Mouse (Mus musculus) thymus, postnatal 25 days (tissue): Measurements from ENCODE around the gene Bbs1.
"Not testable (repeated sequence)": the region's sequence is repeated elsewhere in the genome, so short reads cannot be mapped to it uniquely, and the experiment has no call there.

Experiments used
- DNase-seq: peaks from one replicate; pipeline ENCODE4 v3.0.0; 2022

Gene Bbs1

DNA sequence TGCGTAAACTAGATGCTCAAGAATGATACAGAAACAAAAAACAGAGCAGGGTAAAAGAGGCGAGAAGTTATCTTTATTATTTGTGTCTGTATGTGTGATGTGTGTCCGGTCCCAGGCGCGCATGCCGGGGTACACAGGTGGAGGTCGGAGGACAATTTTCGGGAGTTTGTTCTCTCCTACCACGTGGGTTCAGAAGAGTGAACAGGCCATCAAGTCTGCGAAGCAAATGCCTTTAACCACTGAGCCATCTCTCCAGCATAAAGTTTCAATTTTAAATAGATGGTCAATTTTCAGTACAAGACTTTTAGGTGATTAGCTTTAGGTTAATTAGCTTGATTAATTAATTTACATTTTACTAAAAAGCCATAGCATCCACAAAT lies 27.1 kb downstream of the Bbs1 start:
- no peak for DNase-seq

DNA sequence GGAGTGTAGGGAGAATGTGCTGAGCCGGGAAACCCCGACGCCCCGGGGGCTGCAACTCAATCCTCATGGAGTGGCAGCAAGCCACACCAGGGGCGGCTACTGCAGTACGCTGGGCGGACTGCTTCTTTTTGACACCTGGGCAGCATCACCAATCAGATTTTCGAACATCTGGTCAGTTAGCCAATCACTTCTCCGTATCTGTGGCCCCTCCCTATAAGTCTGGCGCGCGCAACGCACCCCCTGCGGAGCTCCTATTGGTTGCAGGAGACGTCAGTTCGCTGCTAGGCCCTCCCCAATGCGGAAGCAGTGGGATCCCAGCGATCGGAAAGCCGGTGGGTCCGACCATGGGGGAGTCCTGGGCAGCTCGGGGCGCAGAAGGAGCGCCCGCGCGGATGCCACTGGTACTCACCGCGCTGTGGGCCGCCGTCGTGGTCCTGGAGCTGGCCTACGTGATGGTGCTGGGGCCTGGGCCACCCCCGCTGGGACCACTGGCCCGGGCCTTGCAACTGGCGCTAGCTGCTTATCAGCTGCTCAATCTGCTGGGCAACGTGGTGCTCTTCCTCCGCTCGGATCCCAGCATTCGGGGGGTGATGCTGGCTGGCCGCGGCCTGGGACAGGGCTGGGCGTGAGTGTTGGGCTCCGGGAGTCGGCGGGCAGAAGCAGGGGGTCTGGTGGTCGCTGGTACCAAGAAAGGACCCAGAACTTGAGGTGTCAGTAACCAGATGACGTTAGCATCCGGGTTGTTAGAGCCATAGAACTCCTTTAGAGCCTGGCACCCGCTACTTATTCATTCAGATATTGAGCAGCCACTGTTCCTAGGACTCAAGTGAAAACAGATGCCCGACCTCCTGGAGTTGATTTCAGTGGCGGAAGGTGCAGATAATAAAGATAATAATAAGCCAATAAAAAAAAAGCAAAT lies 27.8 kb downstream of the Bbs1 start, which contains the start of gene Zdhhc24:
Zdhhc24 (plus strand) TSS at position 264 of the 919 bp plus-strand sequence.
- DNase-seq, result peak; percentile 98

DNA sequence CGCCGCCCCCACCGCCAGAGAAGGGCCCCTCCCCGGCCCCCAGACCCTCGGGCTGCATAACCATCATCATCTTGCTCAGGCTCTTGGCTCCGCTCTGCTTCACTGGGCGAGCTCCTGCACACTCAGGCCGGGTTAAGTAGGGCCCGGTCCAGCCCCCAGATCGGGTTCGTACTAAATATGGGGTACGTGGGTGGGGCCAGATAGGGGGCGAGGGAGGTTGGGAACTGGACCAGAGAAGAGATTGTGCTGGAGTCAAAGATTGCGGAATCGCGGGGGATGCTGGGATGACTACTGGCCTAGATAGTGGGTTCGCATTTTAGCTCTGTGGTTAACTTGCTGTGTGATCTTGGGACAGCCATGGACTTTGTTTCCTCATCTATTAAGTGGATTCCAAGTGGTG lies 28.6 kb downstream of the Bbs1 start, which contains the start of gene Actn3:
Actn3 (minus strand) TSS at position 125 of the 400 bp plus-strand sequence.
- no peak for DNase-seq

DNA sequence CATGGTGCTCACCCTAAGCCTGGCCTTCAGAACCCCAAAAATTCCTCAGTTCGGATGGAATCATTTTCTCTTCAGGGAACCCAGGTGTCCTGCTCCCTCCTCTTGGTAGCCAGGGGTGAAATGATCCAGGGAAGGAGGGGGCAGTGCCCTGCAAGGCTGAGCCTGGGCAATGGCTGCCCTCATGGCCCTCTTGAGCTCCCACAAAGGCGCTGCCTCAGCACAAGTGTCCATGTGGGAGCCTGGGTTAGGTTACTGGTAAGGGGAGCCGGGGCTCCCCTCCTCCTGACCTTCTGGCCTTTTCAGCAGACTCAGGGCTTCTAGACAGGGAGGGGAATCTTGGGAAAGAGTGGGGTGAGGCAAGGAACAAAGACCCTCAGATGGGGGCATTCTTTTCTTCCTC lies 29.7 kb downstream of the Bbs1 start:
- DNase-seq, result no peak

DNA sequence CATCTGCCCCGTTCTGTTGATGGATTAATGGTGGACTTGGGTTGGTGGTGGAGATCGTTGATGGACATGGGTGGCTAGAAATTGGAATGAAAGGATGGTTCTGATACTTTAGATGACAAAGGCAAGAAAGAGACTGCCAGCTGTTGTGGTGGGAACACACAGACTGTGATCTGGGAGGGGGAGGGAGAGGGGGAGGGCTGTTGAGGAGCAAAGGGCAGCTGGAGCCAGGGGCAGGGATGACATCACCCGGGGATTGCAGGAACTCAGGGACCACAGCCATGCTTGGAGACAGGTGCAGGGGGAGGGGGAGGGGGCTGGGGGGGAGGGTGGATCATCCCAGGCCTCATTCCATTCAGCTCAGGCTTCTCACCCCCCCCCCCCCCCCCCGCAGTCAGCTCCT lies 30.2 kb downstream of the Bbs1 start:
- no peak for DNase-seq

DNA sequence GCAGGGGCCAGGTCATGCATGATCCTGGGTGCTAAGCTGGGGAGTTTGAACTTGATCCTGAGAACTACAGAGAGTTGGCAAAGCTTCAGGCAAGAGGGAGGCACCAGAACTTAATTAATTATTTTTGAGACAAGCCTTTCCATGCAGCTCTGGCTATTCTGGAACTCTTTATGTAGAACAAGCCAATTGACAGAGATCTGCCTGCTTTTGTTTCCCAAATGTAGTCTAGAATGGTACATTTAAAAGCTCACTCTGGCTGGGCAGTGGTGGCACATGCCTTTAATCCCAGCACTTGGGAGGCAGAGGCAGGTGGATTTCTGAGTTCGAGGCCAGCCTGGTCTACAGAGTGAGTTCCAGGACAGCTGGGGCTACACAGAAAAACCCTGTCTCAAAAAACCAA lies 31.8 kb downstream of the Bbs1 start:
- not testable (repeated sequence) for DNase-seq

DNA sequence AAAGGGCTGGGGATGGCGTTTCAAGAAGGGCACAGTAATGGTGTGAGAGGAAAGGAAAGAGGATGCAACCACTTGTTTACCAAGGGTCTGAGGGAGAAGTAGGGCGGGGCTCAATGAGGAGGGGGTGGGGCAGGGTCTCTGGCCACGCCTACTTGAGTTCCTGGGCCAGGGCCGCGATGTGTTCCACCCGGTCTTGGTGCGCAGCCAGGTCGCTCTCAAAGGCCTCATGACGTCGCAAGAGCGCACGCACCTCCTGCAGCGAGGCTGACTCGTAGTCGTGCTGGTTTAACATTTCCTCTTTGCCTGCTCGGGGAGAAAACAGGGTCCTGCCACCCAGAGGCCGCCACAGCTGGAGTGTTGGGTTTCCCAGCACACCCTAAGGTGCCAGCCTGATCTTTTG lies 41.3 kb downstream of the Bbs1 start:
- DNase-seq, result peak; percentile 9

DNA sequence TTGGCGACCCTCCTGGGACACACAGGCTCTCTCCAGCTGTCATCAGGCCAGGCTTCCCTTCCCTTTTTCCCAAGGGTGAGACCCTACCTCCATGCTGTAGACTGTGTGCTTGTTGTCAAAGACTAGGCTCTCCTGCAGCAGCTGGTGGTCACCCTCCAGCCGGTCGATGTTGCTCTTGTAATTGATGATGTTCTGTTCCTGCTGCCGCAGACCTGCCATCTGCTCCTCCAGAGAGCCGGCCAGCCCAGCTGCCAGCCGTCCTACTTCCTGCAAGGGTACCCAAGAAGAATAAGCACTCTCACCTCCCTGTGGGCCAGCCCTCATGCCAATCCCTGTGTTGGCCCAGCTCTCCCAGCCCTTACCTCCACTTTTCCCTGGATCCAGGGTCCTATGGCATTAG lies 43.4 kb downstream of the Bbs1 start:
- DNase-seq, result no peak

DNA sequence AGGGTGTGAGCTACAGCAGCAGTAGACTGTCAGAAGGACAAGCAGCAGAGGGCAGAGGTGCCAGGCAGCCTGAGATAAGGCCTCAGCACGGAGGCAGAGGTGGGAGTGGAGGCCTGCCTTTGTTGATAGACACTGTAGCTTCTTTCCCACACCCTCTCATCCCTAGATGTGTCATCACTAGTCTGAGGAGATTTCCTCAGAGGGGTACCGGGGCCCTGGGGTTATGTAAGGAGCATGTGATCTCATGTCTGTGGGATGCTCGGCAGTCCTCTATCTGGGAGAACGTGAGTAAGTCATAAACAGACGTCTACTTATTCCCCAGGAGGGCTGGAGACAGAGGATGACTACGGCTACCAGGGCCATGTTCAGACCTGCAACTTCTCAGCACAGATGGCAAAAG lies 47.3 kb downstream of the Bbs1 start:
- DNase-seq, result no peak

DNA sequence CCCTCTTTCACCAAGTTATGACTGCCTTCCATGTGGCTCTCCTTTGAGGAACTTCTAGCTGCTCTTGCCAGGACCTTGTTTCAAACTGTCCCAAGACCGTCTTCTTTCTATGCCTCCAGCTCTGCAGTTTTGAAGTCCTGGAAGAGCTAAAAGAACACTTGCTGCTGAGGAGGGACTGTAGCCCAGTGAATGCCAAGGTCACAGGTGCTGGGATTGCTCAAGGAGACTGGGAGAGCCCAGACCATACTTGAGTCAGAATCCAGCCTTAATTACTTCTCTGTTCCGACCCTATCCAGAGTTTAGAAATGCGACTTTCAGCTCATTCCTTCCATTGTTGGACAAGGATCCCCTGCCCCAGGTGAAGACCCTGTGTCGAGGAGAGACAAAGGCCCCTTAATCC lies 50.5 kb downstream of the Bbs1 start:
- no peak for DNase-seq

DNA sequence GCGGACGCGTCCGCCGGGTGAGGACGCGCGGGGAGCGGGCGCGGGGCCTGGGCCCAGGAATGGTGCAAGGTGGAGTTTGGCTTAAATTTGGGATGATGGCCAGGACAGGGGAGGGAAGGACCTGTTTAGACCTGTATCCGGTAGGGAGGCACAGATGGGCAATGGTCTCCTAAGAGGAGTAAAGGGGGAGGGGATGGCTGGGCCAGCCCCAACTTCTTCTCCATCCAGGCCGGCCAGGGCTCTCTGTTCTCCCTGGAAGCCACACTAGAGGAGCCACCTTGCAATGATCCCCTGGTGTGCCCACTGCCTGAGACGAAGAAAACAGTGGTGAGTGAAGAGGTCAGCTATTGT lies 51.0 kb downstream of the Bbs1 start:
- DNase-seq, result no peak

DNA sequence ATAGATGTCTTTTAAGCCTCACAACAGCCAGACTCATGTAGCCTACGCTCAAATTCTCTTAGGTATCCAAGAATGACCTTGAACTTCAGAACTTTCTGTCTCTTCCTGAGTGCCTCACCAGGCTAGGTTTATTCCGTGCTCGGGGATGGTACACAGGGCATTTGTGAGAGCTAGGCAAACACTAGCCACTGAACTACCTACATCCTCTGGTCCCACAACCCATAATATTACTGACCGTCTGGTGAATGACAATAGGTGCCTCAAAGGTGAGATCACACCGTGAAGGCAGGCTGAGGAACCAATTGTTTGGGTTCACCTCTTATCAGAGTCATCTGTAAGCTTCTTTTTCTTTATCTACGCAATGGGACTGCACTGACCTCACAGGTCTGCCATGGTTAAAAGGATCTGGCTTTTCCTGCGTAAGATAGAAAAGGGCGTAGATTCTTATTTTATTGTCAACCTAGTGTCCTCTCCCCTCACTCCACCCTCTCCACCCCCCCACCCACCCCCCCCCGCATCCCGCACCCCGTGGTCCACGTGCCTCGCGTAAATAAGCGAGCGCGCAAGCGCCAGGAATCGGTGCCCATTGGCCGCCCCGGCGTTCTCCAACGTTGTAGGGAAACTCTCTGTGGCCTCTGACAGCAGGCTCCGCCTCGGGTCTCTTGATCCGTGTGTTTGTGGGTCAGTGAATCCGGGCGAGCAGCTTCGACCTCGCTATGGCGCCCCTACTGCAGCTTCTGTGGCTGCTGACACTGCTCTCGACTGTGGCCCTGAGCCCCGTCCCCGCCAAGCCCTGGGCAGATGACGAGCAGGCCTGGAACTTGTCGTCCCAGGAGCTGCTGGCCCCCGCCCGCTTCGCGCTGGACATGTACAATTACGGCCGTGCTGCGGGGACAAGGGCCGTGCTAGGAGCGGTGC lies 51.6 kb downstream of the Bbs1 start, which contains the start of gene Ctsf:
Ctsf (plus strand) TSS at position 579 of the 918 bp plus-strand sequence.
- DNase-seq, result no peak

DNA sequence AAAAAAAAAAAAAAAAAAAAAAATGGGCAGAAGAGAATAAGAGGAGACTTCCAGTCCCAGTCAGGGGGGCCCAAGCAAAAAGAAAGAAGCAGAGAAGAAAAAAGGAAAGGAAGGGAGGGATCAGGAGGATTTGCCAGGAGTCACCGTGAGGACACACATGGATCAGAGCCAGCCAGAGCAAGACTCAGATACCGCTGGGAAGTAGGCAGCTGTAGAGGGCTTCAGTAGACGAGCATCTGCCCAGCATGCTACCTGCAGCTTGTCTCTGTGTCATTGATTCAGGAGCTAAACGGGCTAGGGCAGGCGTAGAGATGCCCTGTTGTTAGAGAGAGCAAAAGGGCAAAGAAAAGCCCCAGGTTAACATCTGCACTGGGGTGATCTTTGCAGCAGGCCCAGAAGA lies 56.1 kb downstream of the Bbs1 start:
- DNase-seq, result no peak

DNA sequence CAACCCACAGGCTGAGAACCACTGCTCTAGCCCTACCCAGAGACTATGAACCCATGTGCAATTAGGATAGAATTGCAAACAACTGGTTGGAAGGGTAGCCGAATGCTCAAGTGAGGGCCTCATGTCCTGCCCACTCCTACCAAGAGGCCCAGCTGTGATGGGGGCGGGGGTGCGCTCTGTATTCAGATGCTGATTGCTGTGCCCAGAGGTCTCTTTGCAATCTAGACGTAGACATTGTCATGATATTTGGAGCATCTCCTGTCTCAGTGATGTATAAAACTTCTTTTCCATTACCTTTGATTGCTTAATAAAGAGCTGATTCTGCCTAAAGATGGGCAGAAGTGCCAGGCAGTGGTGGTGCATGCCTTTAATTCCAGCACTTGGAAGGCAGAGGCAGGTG lies 56.6 kb downstream of the Bbs1 start:
- DNase-seq, result no peak

DNA sequence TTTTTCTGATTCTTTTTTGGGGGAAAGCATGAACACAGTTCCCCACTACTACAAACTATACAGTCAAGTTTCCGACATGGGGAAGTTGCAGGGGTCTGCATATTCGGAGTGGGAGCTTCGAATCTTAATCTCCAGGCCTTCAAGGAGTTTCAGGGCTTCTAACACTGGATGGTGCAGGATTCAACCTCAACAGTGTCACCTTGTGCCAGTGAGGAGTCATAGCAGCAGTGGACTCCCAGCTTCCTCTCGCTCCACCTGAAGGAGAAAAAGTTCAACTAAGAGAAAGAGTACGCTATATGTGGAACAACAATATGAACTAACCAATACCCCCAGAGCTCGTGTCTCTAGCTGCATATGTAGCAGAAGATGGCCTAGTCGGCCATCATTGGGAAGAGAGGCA lies 58.9 kb downstream of the Bbs1 start:
- peak; percentile 33 for DNase-seq

DNA sequence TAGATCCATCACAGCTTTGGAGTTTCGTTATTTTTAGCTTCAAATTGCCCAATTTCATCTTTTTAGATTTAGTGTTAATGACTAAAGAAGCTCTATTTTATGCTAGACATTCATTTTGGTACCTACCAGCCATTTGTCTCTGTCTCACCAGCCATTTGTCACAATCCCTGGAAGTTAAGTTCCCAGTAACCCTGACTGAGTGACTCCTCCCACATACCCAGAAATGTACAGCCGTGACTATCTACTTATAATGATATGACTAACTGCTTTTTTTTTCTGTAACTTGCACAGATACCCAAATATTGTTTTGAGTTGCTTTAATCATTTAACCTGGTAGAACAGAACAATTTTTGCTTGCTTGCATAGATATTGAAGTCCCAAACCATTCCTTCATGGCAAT lies 60.6 kb downstream of the Bbs1 start:
- no peak for DNase-seq

DNA sequence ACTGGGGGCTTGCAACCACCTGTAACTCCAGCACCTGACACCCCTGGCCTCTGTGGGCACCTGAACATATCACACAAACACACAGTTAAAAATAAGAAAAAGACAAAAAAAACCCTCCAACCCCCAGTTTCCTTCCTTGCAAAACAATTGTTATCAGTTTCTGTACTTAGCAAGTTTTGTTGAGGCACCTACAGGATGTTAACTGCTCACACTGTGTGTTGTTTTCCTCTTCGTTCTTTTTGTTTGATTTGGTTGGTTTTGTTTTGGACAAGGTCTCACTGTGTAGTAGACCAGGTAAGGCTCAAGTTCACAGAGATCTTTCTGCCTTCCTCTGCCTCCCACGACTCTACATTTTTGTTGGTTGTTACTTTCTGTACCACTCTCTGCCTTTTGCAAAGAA lies 63.8 kb downstream of the Bbs1 start:
- DNase-seq, result no peak

DNA sequence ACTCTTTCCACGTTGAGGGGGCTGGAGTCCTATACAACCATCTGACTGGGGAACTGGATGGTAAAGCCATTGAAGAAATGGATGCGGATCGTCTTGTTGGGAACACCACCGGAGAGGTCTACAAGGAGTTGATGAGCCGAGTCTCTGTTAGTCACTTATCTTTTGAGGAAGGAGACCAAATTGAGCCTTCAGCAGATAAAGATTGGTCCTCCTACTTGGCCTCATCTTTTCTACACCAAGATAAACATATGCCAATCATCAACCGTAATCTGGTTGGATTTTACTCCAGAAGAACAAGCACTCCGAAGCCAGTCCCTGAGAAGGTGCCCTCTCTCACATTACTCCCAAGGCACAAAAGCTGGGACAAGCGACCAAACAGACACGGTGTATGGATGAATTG lies 65.6 kb downstream of the Bbs1 start:
- no peak for DNase-seq

DNA sequence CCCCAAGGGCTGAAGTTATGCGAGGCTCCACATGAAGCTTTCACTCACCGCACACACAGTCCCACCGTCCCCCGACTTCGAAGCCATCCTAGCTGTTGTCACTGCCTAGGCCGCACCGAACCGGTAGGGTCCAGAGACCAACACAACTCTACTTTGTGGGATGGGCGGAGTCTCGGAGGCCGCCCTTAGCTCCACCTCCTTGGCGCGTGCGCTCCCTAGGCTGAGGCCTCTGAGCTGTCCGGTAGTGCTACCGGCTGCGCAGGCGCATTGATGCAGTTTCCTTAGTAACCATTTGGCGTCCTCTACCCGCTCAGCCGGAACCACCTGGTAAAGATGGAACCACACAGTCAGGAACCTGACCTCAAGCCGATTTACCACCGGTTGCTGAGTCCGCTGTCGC lies 67.3 kb downstream of the Bbs1 start, which contains the start of the genes Ccs and Ccdc87:
Ccs (minus strand) TSS at position 184 of the 400 bp plus-strand sequence.
Ccdc87 (plus strand) TSS at position 218 of the 400 bp plus-strand sequence.
- peak; percentile 94 for DNase-seq

DNA sequence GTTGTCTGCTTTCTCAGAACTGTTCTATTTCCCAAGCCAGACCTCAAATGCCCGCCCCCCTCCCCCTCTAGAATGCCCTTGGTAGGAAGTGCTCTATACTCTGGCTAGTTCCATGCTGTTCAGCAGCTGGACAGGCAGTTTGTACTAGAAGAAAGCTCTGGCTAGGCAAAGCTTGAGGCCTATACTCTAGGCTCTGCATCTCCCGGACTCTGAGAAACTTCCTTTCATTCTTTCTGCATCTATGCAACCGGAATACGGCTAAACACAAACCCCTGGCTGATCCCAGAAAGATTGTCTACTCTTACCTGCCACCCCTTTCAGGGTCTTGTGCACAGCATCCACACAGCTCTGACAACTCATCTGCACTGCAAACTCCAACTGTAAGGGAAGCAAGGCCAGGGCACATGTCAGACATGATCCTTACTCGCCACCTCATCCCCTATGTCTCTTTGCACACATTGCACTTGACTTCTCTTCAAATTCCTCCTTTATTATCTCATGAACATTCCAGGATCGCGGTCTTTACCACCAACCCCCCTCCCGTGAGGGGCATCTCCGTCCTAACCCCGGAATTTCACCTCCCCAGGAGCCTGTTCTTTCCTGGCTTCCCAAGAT lies 67.8 kb downstream of the Bbs1 start:
- no peak for DNase-seq

DNA sequence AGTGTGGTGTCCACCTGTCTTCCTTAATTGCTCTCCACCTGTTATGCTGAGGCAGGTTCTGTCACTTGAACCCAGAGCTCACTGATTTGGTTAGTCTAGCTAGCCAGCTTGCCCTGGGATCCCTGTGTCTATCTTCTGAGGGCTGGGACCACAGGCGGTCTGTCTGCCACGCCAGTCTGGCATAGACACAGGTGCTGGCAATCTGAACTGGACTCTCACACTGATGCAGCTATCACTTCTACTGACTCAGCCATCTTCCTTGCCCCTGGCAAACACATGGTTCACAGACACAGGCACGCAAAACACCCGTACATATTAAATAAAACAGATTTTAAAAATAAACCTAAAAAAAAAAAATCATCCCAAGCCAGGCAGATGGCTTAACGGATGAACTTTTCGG lies 69.4 kb downstream of the Bbs1 start:
- no peak for DNase-seq
